Mouse (Mus musculus): ENCODE measurements at regions not wholly inside any gene's neighbourhood (a gene's known extent, or its start where the extent isn't known, plus 50 kb on each side); places are given as distances from the start of the nearest gene placed in this dataset.
"Not testable (repeated sequence)": the region's sequence is repeated elsewhere in the genome, so short reads cannot be mapped to it uniquely, and the experiment has no call there.

GRCm38 (mm10) chr13:9226339-9226738 is 50.0 kb upstream of the Dip2c start:
- WGBS, result 52% methylated on average over 5 of the region's 6 CpGs
- H3K9ac ChIP-seq (ENCODE audit: low read length); H3K4me2 ChIP-seq (ENCODE audit: low read depth, low read length); H3K27ac ChIP-seq (ENCODE audit: low read length); H3K4me1 ChIP-seq (replicated peaks; ENCODE audit: control insufficient read depth, insufficient read depth, low read length); H3K27me3 ChIP-seq (ENCODE audit: control insufficient read depth, insufficient read depth, low read depth, low read length); H3K36me3 ChIP-seq (ENCODE audit: control insufficient read depth, insufficient read depth, low read length); H3K4me3 ChIP-seq (ENCODE audit: low read length); H3K9me3 ChIP-seq (ENCODE audit: control insufficient read depth, low read length): not testable (repeated sequence)
- 0 out of 2 replicates have a peak, but pooled peaks have one; percentile 41 for ATAC-seq (ENCODE audit: low read depth)

Measured in lung, embryonic 16.5 days (tissue).